Mouse (Mus musculus): ENCODE measurements at regions not wholly inside any gene's neighbourhood (a gene's known extent, or its start where the extent isn't known, plus 50 kb on each side); places are given as distances from the start of the nearest gene placed in this dataset.

GRCm38 (mm10) chrX:60833456-60833855 is 59.8 kb downstream of the Sox3 start:
- H3K4me1 ChIP-seq (replicated peaks; ENCODE audit: control insufficient read depth, insufficient read depth, low read length), result no peaks in the 10 kb centered on the region
- 84% methylated on average over 6 of the region's 6 CpGs for WGBS
- no peak overlapping the region for H3K4me3 ChIP-seq (ENCODE audit: low read depth, low read length)
- ATAC-seq (replicated peaks; ENCODE audit: low FRiP score, low TSS enrichment, low read depth) (no peak), DNase-seq (ENCODE audit: low spot score) (no peak)
- no peaks in the 10 kb centered on the region for H3K36me3 ChIP-seq (ENCODE audit: control insufficient read depth, insufficient read depth, low read length)
- H3K4me2 ChIP-seq (ENCODE audit: low read length), result no peak overlapping the region
- no peaks in the 10 kb centered on the region for H3K27me3 ChIP-seq (replicated peaks; ENCODE audit: control insufficient read depth, insufficient read depth, low read length)
- no peak overlapping the region for H3K9ac ChIP-seq (ENCODE audit: low read length)
- H3K27ac ChIP-seq (ENCODE audit: low read depth), result no peak overlapping the region
- no peaks in the 10 kb centered on the region for H3K9me3 ChIP-seq (ENCODE audit: control insufficient read depth, low read length)

- DNase-seq (ENCODE audit: low spot score), result no peak
- no peak for ATAC-seq (replicated peaks; ENCODE audit: low FRiP score, low TSS enrichment, low read depth)
- H3K4me3 ChIP-seq (ENCODE audit: low read depth, low read length), result no peak overlapping the region
- H3K27me3 ChIP-seq (replicated peaks; ENCODE audit: control insufficient read depth, insufficient read depth, low read length), result no peaks in the 10 kb centered on the region
- WGBS, result 40% methylated on average over 18 of the region's 22 CpGs
- no peaks in the 10 kb centered on the region for H3K36me3 ChIP-seq (ENCODE audit: control insufficient read depth, insufficient read depth, low read length)
- H3K9ac ChIP-seq (ENCODE audit: low read length), result no peak overlapping the region
- H3K4me2 ChIP-seq (ENCODE audit: low read length), result no peak overlapping the region
- no peaks in the 10 kb centered on the region for H3K9me3 ChIP-seq (ENCODE audit: control insufficient read depth, low read length)
- no peaks in the 10 kb centered on the region for H3K4me1 ChIP-seq (replicated peaks; ENCODE audit: control insufficient read depth, insufficient read depth, low read length)
- no peak overlapping the region for H3K27ac ChIP-seq (ENCODE audit: low read depth)
These were observed 61.8 kb downstream of the Sox3 start for GRCm38 (mm10) chrX:60831330-60832027.

- no peaks in the 10 kb centered on the region for H3K9me3 ChIP-seq (ENCODE audit: control insufficient read depth, low read length)
- H3K27ac ChIP-seq (ENCODE audit: low read depth), result no peak overlapping the region
- no peak overlapping the region for H3K4me2 ChIP-seq (ENCODE audit: low read length)
- H3K4me3 ChIP-seq (ENCODE audit: low read depth, low read length), result no peak overlapping the region
- H3K36me3 ChIP-seq (ENCODE audit: control insufficient read depth, insufficient read depth, low read length), result no peaks in the 10 kb centered on the region
- ATAC-seq (replicated peaks; ENCODE audit: low FRiP score, low TSS enrichment, low read depth) (no peak), DNase-seq (ENCODE audit: low spot score) (no peak)
- H3K4me1 ChIP-seq (replicated peaks; ENCODE audit: control insufficient read depth, insufficient read depth, low read length), result no peaks in the 10 kb centered on the region
- no peaks in the 10 kb centered on the region for H3K27me3 ChIP-seq (replicated peaks; ENCODE audit: control insufficient read depth, insufficient read depth, low read length)
- 76% methylated on average over 9 of the region's 9 CpGs for WGBS
- no peak overlapping the region for H3K9ac ChIP-seq (ENCODE audit: low read length)
These were observed 67.8 kb downstream of the Sox3 start for GRCm38 (mm10) chrX:60825181-60826080.

- 66% methylated on average over 5 of the region's 5 CpGs for WGBS
- DNase-seq (ENCODE audit: low spot score), result no peak
These were observed 94.7 kb downstream of the Sox3 start for GRCm38 (mm10) chrX:60798567-60798966.

GRCm38 (mm10) chrX:60780766-60781165 is 112.5 kb downstream of the Sox3 start:
- Histone ChIP-seq H3K9ac (ENCODE audit: low read length) (no peak overlapping the region), H3K4me2 (ENCODE audit: low read length) (no peak overlapping the region), H3K36me3 (ENCODE audit: control insufficient read depth, insufficient read depth, low read length) (no peaks in the 10 kb centered on the region), H3K27me3 (replicated peaks; ENCODE audit: control insufficient read depth, insufficient read depth, low read length) (no peaks in the 10 kb centered on the region), H3K4me1 (replicated peaks; ENCODE audit: control insufficient read depth, insufficient read depth, low read length) (no peaks in the 10 kb centered on the region), H3K27ac (ENCODE audit: low read depth) (no peak overlapping the region), H3K4me3 (ENCODE audit: low read depth, low read length) (no peak overlapping the region), H3K9me3 (ENCODE audit: control insufficient read depth, low read length) (no peaks in the 10 kb centered on the region)
- WGBS, result 40% methylated on average over 5 of the region's 5 CpGs
- DNase-seq (ENCODE audit: low spot score) (no peak), ATAC-seq (replicated peaks; ENCODE audit: low FRiP score, low TSS enrichment, low read depth) (no peak)

More at GRCm38 (mm10) chrX:60798567-60798966, 94.7 kb downstream of the Sox3 start:
- Histone ChIP-seq H3K4me3 (ENCODE audit: low read depth, low read length) (no peak overlapping the region), H3K27ac (ENCODE audit: low read depth) (no peak overlapping the region), H3K4me1 (replicated peaks; ENCODE audit: control insufficient read depth, insufficient read depth, low read length) (no peaks in the 10 kb centered on the region), H3K27me3 (replicated peaks; ENCODE audit: control insufficient read depth, insufficient read depth, low read length) (no peaks in the 10 kb centered on the region), H3K9ac (ENCODE audit: low read length) (no peak overlapping the region), H3K4me2 (ENCODE audit: low read length) (no peak overlapping the region), H3K36me3 (ENCODE audit: control insufficient read depth, insufficient read depth, low read length) (no peaks in the 10 kb centered on the region), H3K9me3 (ENCODE audit: control insufficient read depth, low read length) (no peaks in the 10 kb centered on the region)
- no peak for ATAC-seq (replicated peaks; ENCODE audit: low FRiP score, low TSS enrichment, low read depth)

- Histone ChIP-seq H3K4me1 (replicated peaks; ENCODE audit: control insufficient read depth, insufficient read depth, low read length) (no peaks in the 10 kb centered on the region), H3K9me3 (ENCODE audit: control insufficient read depth, low read length) (no peaks in the 10 kb centered on the region), H3K9ac (ENCODE audit: low read length) (no peak overlapping the region), H3K27ac (ENCODE audit: low read depth) (no peak overlapping the region), H3K36me3 (ENCODE audit: control insufficient read depth, insufficient read depth, low read length) (no peaks in the 10 kb centered on the region), H3K4me2 (ENCODE audit: low read length) (no peak overlapping the region), H3K4me3 (ENCODE audit: low read depth, low read length) (no peak overlapping the region), H3K27me3 (replicated peaks; ENCODE audit: control insufficient read depth, insufficient read depth, low read length) (no peaks in the 10 kb centered on the region)
- WGBS, result 52% methylated on average over 2 of the region's 2 CpGs
- ATAC-seq (replicated peaks; ENCODE audit: low FRiP score, low TSS enrichment, low read depth) (no peak), DNase-seq (ENCODE audit: low spot score) (no peak)
These were observed 113.1 kb downstream of the Sox3 start for GRCm38 (mm10) chrX:60780161-60780560.

GRCm38 (mm10) chrX:60773645-60774044 is 119.6 kb downstream of the Sox3 start:
- H3K4me2 ChIP-seq (ENCODE audit: low read length), result no peak overlapping the region
- no peak for ATAC-seq (replicated peaks; ENCODE audit: low FRiP score, low TSS enrichment, low read depth)
- H3K4me1 ChIP-seq (replicated peaks; ENCODE audit: control insufficient read depth, insufficient read depth, low read length), result no peaks in the 10 kb centered on the region
- no peaks in the 10 kb centered on the region for H3K36me3 ChIP-seq (ENCODE audit: control insufficient read depth, insufficient read depth, low read length)
- H3K9ac ChIP-seq (ENCODE audit: low read length), result no peak overlapping the region
- H3K27ac ChIP-seq (ENCODE audit: low read depth), result no peak overlapping the region
- DNase-seq (ENCODE audit: low spot score), result no peak
- H3K4me3 ChIP-seq (ENCODE audit: low read depth, low read length), result no peak overlapping the region
- H3K9me3 ChIP-seq (ENCODE audit: control insufficient read depth, low read length), result no peaks in the 10 kb centered on the region
- no peaks in the 10 kb centered on the region for H3K27me3 ChIP-seq (replicated peaks; ENCODE audit: control insufficient read depth, insufficient read depth, low read length)
- WGBS, result 75% methylated on average over 5 of the region's 5 CpGs

GRCm38 (mm10) chrX:60772439-60772838 is 120.8 kb downstream of the Sox3 start:
- ATAC-seq (replicated peaks; ENCODE audit: low FRiP score, low TSS enrichment, low read depth) (no peak), DNase-seq (ENCODE audit: low spot score) (no peak)
- Histone ChIP-seq H3K27me3 (replicated peaks; ENCODE audit: control insufficient read depth, insufficient read depth, low read length) (no peaks in the 10 kb centered on the region), H3K27ac (ENCODE audit: low read depth) (no peak overlapping the region), H3K4me2 (ENCODE audit: low read length) (no peak overlapping the region), H3K9me3 (ENCODE audit: control insufficient read depth, low read length) (no peaks in the 10 kb centered on the region), H3K9ac (ENCODE audit: low read length) (no peak overlapping the region), H3K4me3 (ENCODE audit: low read depth, low read length) (no peak overlapping the region), H3K4me1 (replicated peaks; ENCODE audit: control insufficient read depth, insufficient read depth, low read length) (no peaks in the 10 kb centered on the region), H3K36me3 (ENCODE audit: control insufficient read depth, insufficient read depth, low read length) (no peaks in the 10 kb centered on the region)
- 22% methylated on average over 1 of the region's 1 CpGs for WGBS
